Mouse (Mus musculus) testis, adult 2 months (tissue): ENCODE measurements around the gene Fyttd1.
"Not testable (repeated sequence)": the region's sequence is repeated elsewhere in the genome, so short reads cannot be mapped to it uniquely, and the experiment has no call there.

ENCODE experiments used
- CTCF ChIP-seq: fragments of 200-500 bp; IDR thresholded peaks from 2 replicates; pipeline ENCODE4 v1.5.1; 2012; ENCODE audit warnings: low read depth, mild to moderate bottlenecking, inconsistent platforms, low read length, moderate library complexity; ENCODE audit not compliant: control insufficient read depth, insufficient read depth, insufficient replicate concordance
- POLR2A ChIP-seq: fragments of 200-500 bp; IDR thresholded peaks from 2 replicates; pipeline ENCODE4 v1.6.1; 2012; ENCODE audit warnings: low read depth, mild to moderate bottlenecking, inconsistent platforms, low read length, moderate library complexity; ENCODE audit not compliant: control insufficient read depth

- TF ChIP-seq CTCF, POLR2A: not testable (repeated sequence)
Measured at GRCm38 (mm10) chr16:32875281-32875680, 2.0 kb upstream of the Fyttd1 start.
